Mouse (Mus musculus): Measurements from ENCODE around the gene Hist1h4c. TPM values are rescaled to one million over a fixed set of nuclear protein-coding genes. Genes with fewer than 3 reads are reported as not detected.

Gene Hist1h4c
- total RNA-seq (2023), result 100 to 1,000 TPM; 391 to 419 TPM

DNA sequence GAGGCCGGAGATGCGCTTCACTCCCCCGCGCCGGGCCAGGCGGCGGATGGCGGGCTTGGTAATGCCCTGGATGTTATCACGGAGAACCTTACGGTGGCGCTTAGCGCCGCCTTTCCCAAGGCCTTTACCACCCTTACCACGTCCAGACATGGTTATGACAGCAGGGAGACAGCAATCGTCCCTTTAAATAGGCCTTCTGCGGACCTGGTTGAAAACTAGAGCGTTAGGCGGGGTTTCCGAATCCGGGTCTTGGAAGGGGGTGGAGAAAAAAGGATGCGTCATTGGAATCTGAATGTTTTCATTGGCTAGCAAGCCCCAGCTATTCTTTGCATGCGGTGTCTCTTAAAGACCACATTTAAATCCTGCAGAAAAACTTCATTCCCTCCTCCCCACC lies at the start of gene Hist1h4c:
TSS of gene Hist1h4c (minus strand) at position 155 of the 394 bp plus-strand sequence.

DNA sequence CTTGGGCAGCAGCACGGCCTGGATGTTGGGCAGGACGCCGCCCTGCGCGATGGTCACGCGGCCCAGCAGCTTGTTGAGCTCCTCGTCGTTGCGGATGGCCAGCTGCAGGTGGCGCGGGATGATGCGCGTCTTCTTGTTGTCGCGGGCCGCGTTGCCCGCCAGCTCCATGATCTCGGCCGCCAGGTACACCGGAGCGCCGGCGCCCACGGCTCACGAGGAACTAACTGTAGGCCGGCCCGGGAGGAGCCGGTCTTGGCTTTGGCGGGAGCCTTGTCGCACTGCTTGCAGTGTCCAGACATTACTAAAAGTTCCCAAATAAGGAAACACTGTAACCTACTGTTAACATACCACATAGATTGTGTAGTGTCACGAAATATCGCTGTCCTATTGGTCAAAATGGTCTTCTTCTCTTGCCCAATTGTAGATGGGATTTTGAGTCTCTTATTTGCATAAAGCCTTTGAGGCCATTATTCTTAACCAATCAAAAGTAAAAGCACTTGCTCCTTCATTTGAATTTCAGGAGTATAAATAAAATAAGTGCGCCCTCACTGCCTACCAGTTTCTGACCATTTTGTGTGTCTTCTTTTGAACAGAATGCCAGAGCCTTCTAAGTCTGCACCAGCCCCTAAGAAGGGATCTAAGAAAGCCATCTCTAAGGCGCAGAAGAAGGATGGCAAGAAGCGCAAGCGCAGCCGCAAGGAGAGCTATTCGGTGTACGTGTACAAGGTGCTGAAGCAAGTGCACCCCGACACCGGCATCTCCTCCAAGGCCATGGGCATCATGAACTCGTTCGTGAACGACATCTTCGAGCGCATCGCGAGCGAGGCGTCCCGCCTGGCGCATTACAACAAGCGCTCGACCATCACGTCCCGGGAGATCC lies 48.2 kb upstream of the Hist1h4c start, which contains the start of gene Hist1h2bb:
TSS of gene Hist1h2bb (plus strand) at position 534 of the 880 bp plus-strand sequence.

DNA sequence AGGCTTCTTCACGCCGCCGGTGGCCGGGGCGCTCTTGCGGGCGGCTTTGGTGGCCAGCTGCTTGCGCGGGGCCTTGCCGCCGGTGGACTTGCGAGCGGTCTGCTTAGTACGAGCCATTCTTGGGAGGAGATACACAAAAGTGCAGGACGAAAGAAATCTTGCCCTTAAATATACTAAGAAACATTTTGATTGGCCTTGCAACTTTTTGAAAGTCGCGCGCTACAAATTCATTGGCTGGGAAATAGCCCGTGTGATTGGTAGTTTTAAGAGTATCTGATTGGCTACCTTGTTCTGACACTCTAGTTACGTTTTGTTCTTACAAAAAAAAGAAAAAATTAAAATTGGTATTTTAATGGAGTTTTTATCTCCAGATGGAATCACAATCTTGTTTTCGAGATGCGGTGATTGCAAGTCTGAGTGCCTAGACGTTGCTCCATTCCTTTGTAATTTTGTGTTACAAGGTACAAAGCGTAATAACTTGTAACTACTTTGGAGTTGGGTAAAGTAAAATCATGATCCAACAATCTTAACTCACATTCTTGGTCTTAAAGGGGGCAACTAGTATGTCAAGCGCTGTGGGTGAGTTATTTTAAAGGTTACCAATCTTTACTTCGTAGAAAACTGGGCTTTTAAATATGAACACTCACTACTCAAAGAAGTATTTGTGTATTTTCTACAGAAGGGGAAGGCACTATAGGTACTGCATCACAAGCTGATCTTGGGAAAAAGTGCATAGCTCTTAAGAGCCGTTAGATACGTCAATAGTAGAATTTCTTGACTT lies 47.3 kb upstream of the Hist1h4c start, which contains the start of gene Hist1h3c:
TSS of gene Hist1h3c (minus strand) at position 222 of the 781 bp plus-strand sequence.

DNA sequence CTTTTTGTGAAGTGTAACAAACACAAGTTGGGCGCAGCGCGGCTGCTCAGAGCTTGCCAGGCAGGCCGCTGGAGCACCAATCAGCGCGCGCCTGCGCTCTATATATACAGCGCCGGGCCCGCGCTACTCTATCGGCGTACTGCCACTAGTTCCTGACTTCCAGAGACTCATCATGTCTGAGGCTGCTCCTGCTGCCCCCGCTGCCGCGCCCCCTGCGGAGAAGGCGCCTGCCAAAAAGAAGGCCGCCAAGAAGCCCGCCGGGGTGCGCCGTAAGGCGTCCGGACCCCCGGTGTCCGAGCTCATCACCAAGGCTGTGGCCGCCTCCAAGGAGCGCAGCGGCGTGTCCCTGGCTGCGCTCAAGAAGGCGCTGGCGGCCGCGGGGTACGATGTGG lies 40.4 kb upstream of the Hist1h4c start, which contains the start of gene Hist1h1c:
TSS of gene Hist1h1c (plus strand) at position 132 of the 392 bp plus-strand sequence.

DNA sequence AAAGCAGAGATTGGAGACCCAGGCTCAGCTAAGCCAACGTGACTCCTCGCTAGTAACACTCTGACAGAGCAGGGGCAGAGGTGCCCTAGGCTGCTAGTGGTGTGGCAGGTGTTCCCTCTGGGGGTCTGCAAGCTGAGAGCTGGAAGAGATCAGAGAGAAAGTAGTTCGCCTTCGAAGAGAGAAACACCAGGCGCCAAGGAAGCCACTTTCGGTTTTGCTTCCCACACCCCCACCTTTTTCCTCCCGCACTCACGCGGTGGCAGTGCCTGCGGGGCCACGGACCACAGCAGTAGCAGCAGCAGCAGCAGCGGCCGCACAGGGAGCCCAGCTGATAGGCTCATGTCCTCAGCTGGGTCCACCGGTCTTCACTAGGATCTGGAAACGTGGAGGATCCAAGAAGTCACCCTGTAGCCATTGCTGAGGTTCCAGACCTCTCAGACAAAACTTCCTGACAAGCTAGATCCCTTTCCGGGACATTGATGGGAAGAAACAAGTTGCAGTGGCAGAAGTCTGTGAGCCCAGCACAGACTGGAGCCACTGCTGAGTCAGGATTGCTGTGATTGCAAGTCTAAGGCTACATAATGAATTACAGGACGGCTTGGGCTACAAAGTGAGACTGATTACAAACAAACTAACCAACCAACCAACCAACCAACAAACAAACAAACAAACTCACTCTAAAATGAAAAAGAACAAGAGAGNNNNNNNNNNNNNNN lies 12.3 kb upstream of the Hist1h4c start, which contains the start of gene Hfe:
TSS of gene Hfe (minus strand) at position 481 of the 716 bp plus-strand sequence.

DNA sequence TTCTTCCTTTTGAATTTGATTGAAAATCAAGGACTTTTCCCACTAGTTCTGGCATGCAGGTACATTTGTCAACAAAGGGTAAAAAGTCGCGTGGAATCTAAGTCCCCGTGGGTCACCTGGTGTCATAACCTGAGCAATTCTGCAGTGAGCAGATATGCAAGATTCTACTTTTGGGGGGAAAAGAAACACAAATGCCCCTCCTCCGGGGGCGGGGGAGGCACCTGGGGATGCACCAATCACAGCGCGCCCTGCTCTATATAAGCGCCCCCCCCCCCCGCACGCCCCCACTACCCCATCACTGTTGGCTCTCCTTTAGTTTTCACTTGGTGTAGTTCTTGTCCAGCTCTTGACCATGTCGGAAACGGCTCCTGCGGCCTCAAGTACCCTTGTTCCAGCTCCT lies 2.7 kb downstream of the Hist1h4c start, which contains the start of gene Hist1h1t:
TSS of gene Hist1h1t (plus strand) at position 301 of the 400 bp plus-strand sequence.

DNA sequence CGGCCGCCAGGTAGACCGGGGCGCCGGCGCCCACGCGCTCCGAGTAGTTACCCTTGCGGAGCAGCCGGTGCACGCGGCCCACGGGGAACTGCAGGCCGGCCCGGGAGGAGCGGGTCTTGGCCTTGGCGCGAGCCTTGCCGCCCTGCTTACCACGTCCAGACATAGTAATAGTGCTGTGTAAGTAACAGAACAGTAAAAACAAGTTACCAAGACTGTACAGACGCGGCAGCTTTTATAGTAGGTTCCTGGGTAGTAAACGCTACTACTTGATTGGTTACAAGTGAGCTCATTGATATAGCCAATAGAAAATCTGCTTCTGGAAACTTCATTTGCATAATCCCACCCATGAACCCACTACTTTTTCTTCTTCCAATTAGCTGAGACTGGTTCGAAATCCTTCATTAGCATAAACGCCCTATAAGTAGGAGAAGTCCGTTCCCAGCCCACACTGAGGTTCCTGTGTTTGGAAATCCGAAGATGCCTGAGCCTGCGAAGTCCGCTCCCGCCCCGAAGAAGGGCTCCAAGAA lies 14.4 kb downstream of the Hist1h4c start, which contains the start of the genes Hist1h2ac and Hist1h2bc:
TSS of gene Hist1h2ac (minus strand) at position 194 of the 527 bp plus-strand sequence.
TSS of gene Hist1h2bc (plus strand) at position 445 of the 527 bp plus-strand sequence.

Other genes starting within 250 kb of the Hist1h4c start
- gene Btn1a1, start 232.6 kb downstream of the Hist1h4c start, total RNA-seq (2023), result under 1 TPM; 0.11 to 0.29 TPM
- not detected for gene Btn2a2, start 209.6 kb downstream of the Hist1h4c start, total RNA-seq (2023)
- gene Hist1h4h, start 167.4 kb downstream of the Hist1h4c start, total RNA-seq (2023), result 1,000 to 10,000 TPM; 1,672 to 1,684 TPM
- 1,000 to 10,000 TPM; 1,080 to 1,089 TPM for gene Hist1h2af, start 164.5 kb downstream of the Hist1h4c start, total RNA-seq (2023)
- 100 to 1,000 TPM; 354 to 358 TPM for gene Hist1h3g, start 163.0 kb downstream of the Hist1h4c start, total RNA-seq (2023)
- 100 to 1,000 TPM; 133 to 136 TPM for gene Hist1h2bh, start 155.1 kb downstream of the Hist1h4c start, total RNA-seq (2023)
- 100 to 1,000 TPM; 457 to 468 TPM for gene Hist1h3f, start 154.4 kb downstream of the Hist1h4c start, total RNA-seq (2023)
- gene Hist1h4f, start 146.8 kb downstream of the Hist1h4c start, total RNA-seq (2023), result 1,000 to 10,000 TPM; 2,366 to 2,514 TPM
- gene Hist1h1d, start 145.2 kb downstream of the Hist1h4c start, total RNA-seq (2023), result 100 to 1,000 TPM; 108 to 121 TPM
- 100 to 1,000 TPM; 839 to 947 TPM for gene Hist1h3e, start 136.1 kb downstream of the Hist1h4c start, total RNA-seq (2023)
- gene Hist1h2ae, start 127.2 kb downstream of the Hist1h4c start, total RNA-seq (2023), result 100 to 1,000 TPM; 191 to 199 TPM
- gene Hist1h2bg, start 127.1 kb downstream of the Hist1h4c start, total RNA-seq (2023), result 1,000 to 10,000 TPM; 1,545 to 1,845 TPM
- 1,000 to 10,000 TPM; 1,042 to 1,254 TPM for gene Hist1h2bf, start 124.3 kb downstream of the Hist1h4c start, total RNA-seq (2023)
- gene Hist1h2ad, start 124.1 kb downstream of the Hist1h4c start, total RNA-seq (2023), result 100 to 1,000 TPM; 115 to 121 TPM
- 100 to 1,000 TPM; 147 to 159 TPM for gene Hist1h3d, start 122.7 kb downstream of the Hist1h4c start, total RNA-seq (2023)
- gene Hist1h4d, start 116.9 kb downstream of the Hist1h4c start, total RNA-seq (2023), result 100 to 1,000 TPM; 726 to 742 TPM
- gene Hist1h2be, start 77.3 kb downstream of the Hist1h4c start, total RNA-seq (2023), result 100 to 1,000 TPM; 103 to 111 TPM
- 100 to 1,000 TPM; 779 TPM for gene Hist1h1e, start 75.9 kb downstream of the Hist1h4c start, total RNA-seq (2023)
- gene Hist1h2ac, start 14.5 kb downstream of the Hist1h4c start, total RNA-seq (2023), result 10 to 100 TPM; 48.0 to 51.5 TPM
- 100 to 1,000 TPM in 1 of 2 experiments, 10 to 100 TPM in 1; 97.4 to 109 TPM for gene Hist1h2bc, start 14.3 kb downstream of the Hist1h4c start, total RNA-seq (2023)
- gene Hist1h1t, start 2.6 kb downstream of the Hist1h4c start, total RNA-seq (2023), result 1 to 10 TPM in 1 of 2 experiments, under 1 TPM in 1; 0.86 to 1.1 TPM
- 1 to 10 TPM; 4.2 to 6.6 TPM for gene Hfe, start 12.4 kb upstream of the Hist1h4c start, total RNA-seq (2023)
- 1,000 to 10,000 TPM; 1,619 to 1,663 TPM for gene Hist1h1c, start 40.4 kb upstream of the Hist1h4c start, total RNA-seq (2023)
- 100 to 1,000 TPM; 617 to 658 TPM for gene Hist1h3c, start 47.1 kb upstream of the Hist1h4c start, total RNA-seq (2023)
- gene Hist1h2bb, start 48.3 kb upstream of the Hist1h4c start, total RNA-seq (2023), result 100 to 1,000 TPM; 868 to 875 TPM
- 1,000 to 10,000 TPM; 1,294 to 1,569 TPM for gene Hist1h2ab, start 52.7 kb upstream of the Hist1h4c start, total RNA-seq (2023)
- gene Hist1h3b, start 53.8 kb upstream of the Hist1h4c start, total RNA-seq (2023), result 1,000 to 10,000 TPM; 1,352 to 1,548 TPM
- 100 to 1,000 TPM; 569 to 600 TPM for gene Hist1h4b, start 58.6 kb upstream of the Hist1h4c start, total RNA-seq (2023)
- 100 to 1,000 TPM; 541 to 562 TPM for gene Hist1h4a, start 62.8 kb upstream of the Hist1h4c start, total RNA-seq (2023)
- 1,000 to 10,000 TPM in 1 of 2 experiments, 100 to 1,000 TPM in 1; 878 to 1,040 TPM for gene Hist1h3a, start 63.9 kb upstream of the Hist1h4c start, total RNA-seq (2023)
- gene Hist1h1a, start 65.2 kb upstream of the Hist1h4c start, total RNA-seq (2023), result 100 to 1,000 TPM; 455 to 460 TPM
- gene Trim38, start 71.5 kb upstream of the Hist1h4c start, total RNA-seq (2023), result not detected
- not detected for gene Slc17a2, start 108.5 kb upstream of the Hist1h4c start, total RNA-seq (2023)
- gene Slc17a3, start 141.0 kb upstream of the Hist1h4c start, total RNA-seq (2023), result not detected
- gene Slc17a1, start 169.3 kb upstream of the Hist1h4c start, total RNA-seq (2023), result not detected
- not detected for gene Slc17a4, start 216.6 kb upstream of the Hist1h4c start, total RNA-seq (2023)
- gene Hist1h2ba, start 235.7 kb upstream of the Hist1h4c start, total RNA-seq (2023), result not detected
- gene Hist1h2aa, start 236.0 kb upstream of the Hist1h4c start, total RNA-seq (2023), result not detected